ENCODE assay signal across 16 mouse cellular contexts in the genomic region with DNA sequence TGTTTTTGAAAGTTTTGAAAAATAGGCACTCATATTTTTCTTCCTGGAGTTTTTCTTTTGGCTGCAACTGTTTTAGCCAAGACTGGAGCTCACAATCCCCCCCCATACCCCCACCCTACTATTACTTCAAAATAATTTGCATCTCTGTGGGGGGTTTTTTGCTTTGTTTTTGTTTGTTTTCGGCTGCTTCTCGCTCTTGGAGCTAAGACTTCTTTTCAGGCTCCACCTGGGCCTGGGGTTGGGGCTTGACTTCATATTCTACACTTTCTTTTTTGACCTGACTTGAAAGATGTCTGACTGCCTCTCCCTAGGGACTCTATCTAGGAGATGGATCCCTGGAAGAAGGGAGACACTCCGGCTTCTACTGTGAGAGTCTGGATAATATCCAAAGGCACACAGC. TPM values are rescaled to one million over a fixed set of nuclear protein-coding genes. Genes with fewer than 3 reads are reported as not detected.
A peak's percentile ranks its signal among the peaks of the same experiment; 100 is the strongest.
DNase-seq lines count a peak whose midpoint lies in the region; ATAC-seq and TF ChIP-seq lines count a peak whose summit lies in the region.
"Had no signal": no experiment of that assay in that cellular context is flagged by ENCODE, and none has a peak within 500 bp of the region (broad histone marks: within the 10 kb centered on the region; RNA-seq: fewer than 3 reads in every experiment).

No protein-coding gene starts in this region.

- H3K27ac ChIP-seq in layer of hippocampus, adult 2 months: peak overlapping the region; percentile 76
- H3K27ac ChIP-seq in forebrain, embryonic 12.5 days: peak overlapping the region; percentile 96
- peak overlapping the region; percentile 76 for H3K27ac ChIP-seq in hindbrain, postnatal 0 days
- peak overlapping the region; percentile 84 for H3K27ac ChIP-seq in olfactory bulb, adult 2 months (ENCODE audit: insufficient read depth, low read depth, low read length)
- H3K27ac ChIP-seq: embryonic facial prominence, embryonic 15.5 days; liver, embryonic 13.5 days; macrophage had no signal

- no peak for TF ChIP-seq POLR2A in olfactory bulb, adult 2 months (IDR thresholded peaks at IDR 0.05; ENCODE audit: insufficient read depth, low read depth, low read length)

- 4% methylated on average over 3 of the region's 3 CpGs for WGBS in forebrain, embryonic 12.5 days
- WGBS in hindbrain, postnatal 0 days: 15% methylated on average over 3 of the region's 3 CpGs
- WGBS in olfactory bulb, adult 2 months: 12% methylated on average over 3 of the region's 3 CpGs

- peak overlapping the region; percentile 84 for H3K9ac ChIP-seq in forebrain, embryonic 12.5 days
- H3K9ac ChIP-seq in hindbrain, postnatal 0 days (replicated peaks; ENCODE audit: low read length): peak overlapping the region; percentile 57
- H3K9ac ChIP-seq: embryonic facial prominence, embryonic 15.5 days; liver, embryonic 13.5 days had no signal

- peak overlapping the region; percentile 57 for H3K4me3 ChIP-seq in layer of hippocampus, adult 2 months
- H3K4me3 ChIP-seq in forebrain, embryonic 12.5 days (replicated peaks): peak overlapping the region; percentile 90
- peak overlapping the region; percentile 55 for H3K4me3 ChIP-seq in hindbrain, postnatal 0 days (ENCODE audit: low read length)
- no peak overlapping the region for H3K4me3 ChIP-seq in olfactory bulb, adult 2 months (ENCODE audit: insufficient read depth, low read depth, low read length)
- H3K4me3 ChIP-seq: embryonic facial prominence, embryonic 15.5 days; liver, embryonic 13.5 days had no signal

- peaks cover 3% of the 10 kb centered on the region for H3K36me3 ChIP-seq in forebrain, embryonic 12.5 days (replicated peaks)
- H3K36me3 ChIP-seq in hindbrain, postnatal 0 days (ENCODE audit: insufficient read depth, low read length): no peaks in the 10 kb centered on the region
- H3K36me3 ChIP-seq: embryonic facial prominence, embryonic 15.5 days; liver, embryonic 13.5 days had no signal

- H3K9me3 ChIP-seq in forebrain, embryonic 12.5 days: no peaks in the 10 kb centered on the region
- no peaks in the 10 kb centered on the region for H3K9me3 ChIP-seq in hindbrain, postnatal 0 days (ENCODE audit: low read length)
- H3K9me3 ChIP-seq: embryonic facial prominence, embryonic 15.5 days; liver, embryonic 13.5 days had no signal

- peak overlapping the region; percentile 67 for H3K4me2 ChIP-seq in forebrain, embryonic 12.5 days
- H3K4me2 ChIP-seq in hindbrain, postnatal 0 days (ENCODE audit: low read depth, low read length): peak overlapping the region; percentile 56
- H3K4me2 ChIP-seq: embryonic facial prominence, embryonic 15.5 days; liver, embryonic 13.5 days had no signal

- ATAC-seq in forebrain, embryonic 12.5 days (ENCODE audit: low FRiP score): no peak
- no peak for ATAC-seq in hindbrain, postnatal 0 days
- no peak for ATAC-seq in megakaryocyte progenitor cell, adult 5-6 weeks (replicated peaks; ENCODE audit: poor library complexity)

- no peak for TF ChIP-seq CTCF in layer of hippocampus, adult 2 months (conservative IDR thresholded peaks at IDR 0.05)
- TF ChIP-seq CTCF in hindbrain, postnatal 0 days (IDR thresholded peaks at IDR 0.05; ENCODE audit: low read depth): no peak
- TF ChIP-seq CTCF in olfactory bulb, adult 2 months (IDR thresholded peaks at IDR 0.05; ENCODE audit: insufficient read depth, low read depth, low read length): no peak

- H3K4me1 ChIP-seq in forebrain, embryonic 12.5 days: peaks cover 56% of the 10 kb centered on the region
- H3K4me1 ChIP-seq in hindbrain, postnatal 0 days (ENCODE audit: insufficient read depth, low read length): no peaks in the 10 kb centered on the region
- peaks cover 14% of the 10 kb centered on the region for H3K4me1 ChIP-seq in olfactory bulb, adult 2 months (ENCODE audit: control insufficient read depth, insufficient read depth, low read length)
- H3K4me1 ChIP-seq: liver, embryonic 13.5 days had no signal

- H3K27me3 ChIP-seq in forebrain, embryonic 12.5 days: peaks cover 8% of the 10 kb centered on the region; the same call in 1 of the 2 replicates
- H3K27me3 ChIP-seq in hindbrain, postnatal 0 days (ENCODE audit: insufficient read depth, low read length): peaks cover 38% of the 10 kb centered on the region

- DNase-seq in layer of hippocampus, adult 2 months (ENCODE audit: low spot score in 2 of 2): no peak
- no peak for DNase-seq in layer of hippocampus, adult 9-10 months (ENCODE audit: low spot score)
- DNase-seq in hindbrain, postnatal 0 days (ENCODE audit: low spot score): peak; percentile 33
- DNase-seq in kidney, adult 18-20 months: no peak
- no peak for DNase-seq in lung, postnatal 10 days
- DNase-seq: layer of hippocampus, postnatal 36 days; liver, embryonic 13.5 days; thymus, adult 2 months had no signal

RNA-seq across cellular contexts. Expression of gene Sox2, which starts 5.9 kb away (rescaled TPM):
- total RNA-seq in layer of hippocampus, adult 2 months (2021): 10 to 100 TPM; 41.1 to 45.9 TPM
- polyA plus RNA-seq in forebrain, embryonic 12.5 days (2016; fragmentation: Nextera tagmentation; extraction: Ambion mirVana): 75.5 and 77.0 TPM in 2 replicates
- total RNA-seq in hindbrain, postnatal 0 days (2014; rRNA removed): 68.1 and 80.2 TPM in 2 replicates
- polyA plus RNA-seq in hindbrain, postnatal 0 days (2015; fragmentation: Nextera tagmentation; extraction: Ambion mirVana): 22.6 and 26.3 TPM in 2 replicates
- not detected in 2 replicates for polyA plus RNA-seq in olfactory bulb, adult 2 months (2012; ENCODE audit: insufficient read depth, insufficient read length, low replicate concordance, missing spikeins)
- not detected in 2 replicates for total RNA-seq in megakaryocyte progenitor cell, adult 5-6 weeks (2015)
- not detected in 2 replicates for total RNA-seq in megakaryocyte progenitor cell, adult 5-6 weeks (2017)
- total RNA-seq: MEL had no signal
- polyA plus RNA-seq: kidney, embryonic 16.5 days; liver, embryonic 13.5 days; macrophage; small intestine, adult 2 months had no signal

Comparison
In these comparisons a context has a peak if more than half of its experiments do, and no peak if none do; other contexts are left out.
1. RNA of gene Sox2, which starts 5.9 kb away (total RNA-seq): 68.1 to 80.2 TPM in hindbrain, postnatal 0 days and 41.1 to 45.9 TPM in layer of hippocampus, adult 2 months; not detected in megakaryocyte progenitor cell, adult 5-6 weeks; every median in the first group is over 10 times any median in the second.
2. Peak in every context shown above with its lines, with median percentiles within 50 percentile points of each other: H3K27ac ChIP-seq.